Mouse (Mus musculus): ENCODE results near the gene Cenpn.

- TF ChIP-seq EP300 (IDR thresholded peaks at IDR 0.05; ENCODE audit: low read depth) (no peak), CTCF (IDR thresholded peaks at IDR 0.05; ENCODE audit: low read depth) (no peak)
Measured at GRCm38 (mm10) chr8:116978052-116978451, 56.5 kb downstream of the Cenpn start.
